Mouse (Mus musculus) E14TG2a.4 (cell line): ENCODE measurements around the gene Dap3.

Source experiments
- H3K27me3 ChIP-seq: 2 replicates; pipeline ENCODE4 v1.6.1; 2014; ENCODE audit warnings: low read length, control low read depth; ENCODE audit not compliant: insufficient read depth
- H3K36me3 ChIP-seq: 2 replicates; pipeline ENCODE4 v1.6.1; 2014; ENCODE audit warnings: low read length, control low read depth; ENCODE audit not compliant: insufficient read depth
- H3K4me1 ChIP-seq: replicated peaks from 2 replicates; pipeline ENCODE4 v1.6.1; 2014; ENCODE audit warnings: low read depth, low read length, control low read depth
- H3K4me3 ChIP-seq: replicated peaks from 2 replicates; pipeline ENCODE4 v1.5.1; 2014; ENCODE audit warnings: mild to moderate bottlenecking, low read length
- H3K9me3 ChIP-seq: 2 replicates; pipeline ENCODE4 v1.6.1; 2014; ENCODE audit warnings: low read length, control low read depth
- CTCF ChIP-seq: conservative IDR thresholded peaks from 2 replicates; pipeline ENCODE4 v1.5.1; 2014; ENCODE audit warnings: low read length
- NANOG ChIP-seq: IDR thresholded peaks from 2 replicates; pipeline ENCODE4 v1.6.1; 2014; ENCODE audit warnings: borderline replicate concordance, low read length, mixed read lengths
- POU5F1 ChIP-seq: IDR thresholded peaks from 2 replicates; pipeline ENCODE4 v1.6.1; 2014; ENCODE audit warnings: low read length, borderline replicate concordance

Gene Dap3

DNA sequence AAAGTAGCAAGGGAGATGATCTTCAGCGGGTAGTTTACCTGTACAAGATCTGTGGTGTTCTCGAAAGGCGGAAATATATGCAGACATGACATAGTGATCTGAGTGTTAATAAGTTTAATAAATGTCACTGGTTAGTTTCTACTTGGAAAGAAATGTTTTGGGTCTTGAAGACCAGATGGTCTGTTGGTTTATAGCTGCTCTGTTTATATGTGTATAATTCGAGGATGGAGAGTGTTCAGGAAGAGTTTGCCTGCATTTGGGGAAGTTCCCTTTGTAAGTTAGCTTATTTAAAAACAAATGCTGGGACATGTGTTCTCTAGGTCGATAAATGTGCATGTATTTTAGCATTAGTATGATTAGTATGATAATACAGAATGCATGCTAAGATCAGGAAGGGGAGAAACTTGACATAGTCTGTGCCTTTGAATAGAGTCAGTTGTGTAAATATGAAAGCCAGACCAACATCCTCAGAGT, 383 bp upstream of the Dap3 start:
- no peak for TF ChIP-seq POU5F1
- no peak for TF ChIP-seq NANOG
- no peak for TF ChIP-seq CTCF
- no peaks in the 10 kb centered on the region for H3K27me3 ChIP-seq
- no peaks in the 10 kb centered on the region for H3K36me3 ChIP-seq
- peak overlapping the region; percentile 97 for H3K4me3 ChIP-seq
- H3K4me1 ChIP-seq, result peaks cover 36% of the 10 kb centered on the region
- no peaks in the 10 kb centered on the region for H3K9me3 ChIP-seq

DNA sequence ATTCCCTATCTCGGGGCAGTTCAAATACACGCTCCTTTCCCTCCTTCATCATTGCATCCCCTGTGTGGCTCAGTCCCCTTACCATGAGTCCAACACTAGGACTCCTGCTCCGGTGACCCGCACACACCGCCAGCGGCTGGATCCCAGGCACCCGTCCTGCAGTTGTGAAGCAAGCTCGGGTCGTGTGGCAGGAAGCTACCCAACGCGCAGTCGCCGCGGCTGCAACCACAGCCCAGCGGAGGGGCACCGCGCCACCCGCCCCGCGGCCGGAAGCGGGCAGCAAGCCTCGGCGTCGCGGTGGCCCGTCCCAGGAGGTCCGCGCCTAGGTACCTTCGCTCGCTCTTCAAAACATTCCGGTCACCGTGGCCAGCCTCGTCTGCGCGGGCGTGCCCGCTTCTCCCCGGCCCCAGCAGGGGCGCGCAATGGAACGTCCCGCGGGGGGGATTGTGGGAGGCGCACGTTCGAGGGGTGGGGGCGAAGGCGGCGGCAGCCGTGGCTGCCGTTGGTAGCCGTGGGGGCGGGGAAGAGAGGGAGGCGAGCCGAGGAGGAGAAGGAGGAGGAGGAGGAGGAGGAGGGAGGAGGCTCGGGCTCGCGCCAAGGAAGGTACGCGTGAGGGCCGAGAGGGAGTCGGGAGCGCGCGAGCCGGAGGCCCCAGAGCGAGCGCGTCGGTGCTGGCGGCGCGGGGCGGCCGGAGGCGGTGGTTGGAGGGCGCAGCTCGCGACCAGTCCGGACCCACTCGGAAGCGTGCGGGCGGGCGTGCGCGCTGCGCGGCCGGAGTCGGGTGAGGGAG, 1.0 kb downstream of the Dap3 start:
- no peaks in the 10 kb centered on the region for H3K9me3 ChIP-seq
- no peak for TF ChIP-seq POU5F1
- no peak for TF ChIP-seq NANOG
- no peak for TF ChIP-seq CTCF
- H3K4me1 ChIP-seq, result peaks cover 39% of the 10 kb centered on the region
- no peaks in the 10 kb centered on the region for H3K27me3 ChIP-seq
- H3K36me3 ChIP-seq, result no peaks in the 10 kb centered on the region
- H3K4me3 ChIP-seq, result peak overlapping the region; percentile 97

DNA sequence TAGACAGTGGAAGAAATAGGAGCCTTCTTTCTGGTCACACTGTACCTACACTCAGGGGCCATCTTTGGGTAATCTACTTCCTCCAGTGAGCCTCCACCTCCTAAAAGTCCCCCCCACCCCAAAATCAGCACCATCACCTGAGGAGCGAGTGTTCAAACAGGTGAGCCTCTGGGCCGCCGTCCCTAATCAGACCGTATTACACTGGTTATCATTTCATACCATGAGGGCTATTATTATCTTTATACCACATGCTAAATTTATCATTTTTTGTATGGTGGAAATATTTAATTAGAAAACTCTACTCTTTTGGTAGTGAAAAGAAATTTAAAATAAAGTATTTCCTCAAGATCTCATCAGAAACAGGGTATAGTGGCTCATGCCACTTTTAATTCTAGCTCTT, 6.9 kb downstream of the Dap3 start:
- H3K4me3 ChIP-seq, result no peak overlapping the region
- peaks cover 28% of the 10 kb centered on the region for H3K4me1 ChIP-seq
- peaks cover 43% of the 10 kb centered on the region for H3K36me3 ChIP-seq
- no peak for TF ChIP-seq NANOG
- TF ChIP-seq CTCF, result no peak
- TF ChIP-seq POU5F1, result no peak
- no peaks in the 10 kb centered on the region for H3K9me3 ChIP-seq
- no peaks in the 10 kb centered on the region for H3K27me3 ChIP-seq

DNA sequence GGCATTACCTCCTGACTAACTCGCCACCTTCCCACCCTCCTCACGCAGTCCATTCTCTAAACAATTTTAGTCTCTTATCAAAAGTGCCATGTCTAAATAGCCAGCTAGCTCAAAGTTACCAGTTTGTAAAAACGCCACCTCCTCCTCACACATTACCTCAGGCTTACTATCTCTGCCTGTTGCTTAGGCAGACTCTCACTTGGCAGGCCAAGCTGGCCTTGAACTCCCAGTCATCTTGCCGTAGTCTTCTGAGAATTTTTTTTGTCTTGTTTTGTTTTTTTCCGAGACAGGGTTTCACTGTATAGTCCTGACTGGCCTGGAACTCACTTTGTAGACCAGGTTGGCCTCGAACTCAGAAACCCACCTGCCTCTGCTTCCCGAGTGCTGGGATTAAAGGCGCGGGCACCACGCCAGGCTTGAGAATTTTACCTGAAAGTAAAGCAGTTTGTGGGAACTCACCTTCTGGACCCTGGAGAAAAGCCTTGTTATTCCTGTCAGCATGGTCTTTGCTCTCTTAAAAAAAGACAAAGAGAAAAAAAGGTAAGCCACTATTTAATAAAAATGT, 8.6 kb downstream of the Dap3 start:
- Histone ChIP-seq H3K4me3 (no peak overlapping the region), H3K4me1 (peaks cover 15% of the 10 kb centered on the region; the same call in 1 of the 2 replicates), H3K36me3 (peaks cover 60% of the 10 kb centered on the region), H3K27me3 (no peaks in the 10 kb centered on the region), H3K9me3 (no peaks in the 10 kb centered on the region)
- TF ChIP-seq NANOG (no peak), POU5F1 (no peak), CTCF (no peak)

DNA sequence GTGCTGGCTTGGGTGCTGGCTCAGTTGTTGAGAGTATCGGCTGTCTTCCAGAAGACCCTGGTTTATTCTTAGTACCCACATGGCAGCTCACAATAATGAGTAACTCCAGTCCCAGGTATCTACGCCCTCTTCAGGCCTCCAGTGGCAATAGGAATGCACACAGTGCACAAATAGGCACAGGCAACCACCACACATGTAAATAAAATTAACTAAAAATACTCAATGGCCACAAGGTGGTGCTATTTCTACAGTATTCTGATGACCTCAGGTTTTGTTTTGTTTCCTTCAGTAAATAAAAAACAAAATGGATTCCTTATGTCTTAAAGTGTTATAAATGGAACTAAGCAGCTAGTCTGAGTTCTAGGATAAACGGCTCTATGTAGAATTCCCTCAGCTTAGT, 11.2 kb downstream of the Dap3 start:
- no peaks in the 10 kb centered on the region for H3K27me3 ChIP-seq
- H3K4me3 ChIP-seq, result no peak overlapping the region
- H3K9me3 ChIP-seq, result no peaks in the 10 kb centered on the region
- 0 out of 2 replicates have a peak, but pooled peaks cover 7% of the 10 kb centered on the region for H3K4me1 ChIP-seq
- TF ChIP-seq POU5F1 (no peak), CTCF (peak; percentile 51), NANOG (no peak)
- H3K36me3 ChIP-seq, result peaks cover 87% of the 10 kb centered on the region

DNA sequence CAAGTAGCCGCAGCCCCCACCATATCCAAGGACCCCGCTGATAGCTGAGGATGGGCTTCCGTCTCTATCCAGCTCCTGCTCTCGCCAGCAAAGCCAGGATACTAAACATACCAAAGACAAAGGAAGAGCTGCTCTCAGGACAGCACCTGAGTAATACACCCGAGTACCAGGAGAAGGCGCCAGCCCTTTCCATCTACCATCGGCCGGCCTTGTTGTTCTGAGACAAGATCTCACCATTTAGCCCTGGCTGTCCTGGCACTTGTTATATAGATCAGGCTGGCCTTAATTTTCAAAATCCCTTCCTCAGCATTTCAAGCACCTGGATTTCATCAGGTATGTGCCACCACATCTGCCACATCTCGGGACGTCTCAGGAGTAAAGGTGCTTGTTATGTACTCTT, 11.9 kb downstream of the Dap3 start:
- H3K4me3 ChIP-seq, result no peak overlapping the region
- H3K27me3 ChIP-seq, result no peaks in the 10 kb centered on the region
- peaks cover 93% of the 10 kb centered on the region for H3K36me3 ChIP-seq
- H3K9me3 ChIP-seq, result no peaks in the 10 kb centered on the region
- H3K4me1 ChIP-seq, result 0 out of 2 replicates have a peak, but pooled peaks cover 7% of the 10 kb centered on the region
- TF ChIP-seq NANOG (no peak), CTCF (peak; percentile 18; the same call in 1 of the 2 replicates)

DNA sequence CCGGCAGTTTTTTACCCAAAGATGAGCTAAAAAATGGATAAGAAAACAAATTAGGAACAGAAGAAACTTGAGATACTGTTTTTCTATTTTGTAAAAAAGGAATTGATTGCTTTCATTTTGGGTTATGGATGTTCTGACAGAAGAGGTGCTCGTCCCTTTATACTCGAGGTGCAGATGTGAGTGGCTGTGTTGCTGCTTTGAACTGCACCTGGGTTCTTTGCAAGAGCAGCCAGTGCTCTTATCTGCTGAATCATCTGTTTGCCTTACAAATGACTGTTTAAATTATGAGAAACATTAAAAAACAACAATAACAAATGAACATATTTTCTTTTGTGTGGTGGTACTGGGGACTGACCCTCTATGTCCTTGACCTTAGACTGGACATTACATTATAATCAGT, 21.5 kb downstream of the Dap3 start:
- TF ChIP-seq NANOG, result no peak
- TF ChIP-seq POU5F1, result no peak
- no peak for TF ChIP-seq CTCF
- Histone ChIP-seq H3K4me3 (no peak overlapping the region), H3K27me3 (no peaks in the 10 kb centered on the region), H3K4me1 (peaks cover 4% of the 10 kb centered on the region), H3K9me3 (no peaks in the 10 kb centered on the region), H3K36me3 (peaks cover 98% of the 10 kb centered on the region)

DNA sequence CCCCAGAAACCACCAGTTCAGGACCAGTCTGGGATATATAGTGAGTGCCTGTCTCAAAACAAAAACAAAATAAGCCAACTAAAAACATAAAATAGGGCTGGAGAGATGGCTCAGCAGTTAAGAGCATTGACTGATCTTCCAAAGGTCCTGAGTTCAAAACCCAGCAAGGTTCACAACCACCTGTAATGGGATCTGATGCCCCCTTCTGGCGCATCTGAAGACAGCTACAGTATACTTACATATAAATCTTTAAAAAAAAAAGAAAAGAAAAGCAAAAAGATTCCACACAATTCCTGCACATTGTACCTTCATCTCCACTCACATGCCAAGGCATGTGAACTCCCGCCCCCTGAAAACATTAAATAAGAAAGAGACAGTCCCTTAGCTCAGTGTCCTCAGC, 25.3 kb downstream of the Dap3 start:
- no peak overlapping the region for H3K4me3 ChIP-seq
- H3K9me3 ChIP-seq, result peaks cover 17% of the 10 kb centered on the region
- H3K4me1 ChIP-seq, result peaks cover 4% of the 10 kb centered on the region
- peaks cover 100% of the 10 kb centered on the region for H3K36me3 ChIP-seq
- TF ChIP-seq POU5F1, result no peak
- TF ChIP-seq CTCF, result peak; percentile 15; the same call in 1 of the 2 replicates
- TF ChIP-seq NANOG, result no peak
- no peaks in the 10 kb centered on the region for H3K27me3 ChIP-seq
